Mouse (Mus musculus) liver, embryonic 13.5 days (tissue): ENCODE measurements around the gene Sac3d1. TPM values are rescaled to one million over a fixed set of nuclear protein-coding genes. Genes with fewer than 3 reads are reported as not detected.

ENCODE experiments used
- ATAC-seq: fragments of 200-750 bp; cut with Nextera tagmentation; 2 replicates; pipeline ENCODE4 v1.8.0; 2017; ENCODE audit warnings: low read depth, mild to moderate bottlenecking, moderate number of reproducible peaks, moderate library complexity
- DNase-seq: peaks from one replicate; pipeline ENCODE4 v3.0.0; 2022
- H3K27ac ChIP-seq: fragments of 300-500 bp; sonication (generic); 2 replicates; pipeline ENCODE4 v1.5.1; 2015; ENCODE audit warnings: moderate library complexity, mild to moderate bottlenecking, inconsistent platforms
- H3K27me3 ChIP-seq: fragments of 300-500 bp; sonication (generic); 2 replicates; pipeline ENCODE4 v1.6.1; 2015; ENCODE audit warnings: mild to moderate bottlenecking, inconsistent platforms
- H3K36me3 ChIP-seq: fragments of 300-500 bp; sonication (generic); 2 replicates; pipeline ENCODE4 v1.6.1; 2015; ENCODE audit warnings: mild to moderate bottlenecking, inconsistent platforms
- H3K4me1 ChIP-seq: fragments of 300-500 bp; sonication (generic); replicated peaks from 2 replicates; pipeline ENCODE4 v1.6.1; 2015; ENCODE audit warnings: inconsistent platforms
- H3K4me2 ChIP-seq: fragments of 300-500 bp; sonication (generic); 2 replicates; pipeline ENCODE4 v1.6.1; 2015; ENCODE audit warnings: inconsistent platforms, mild to moderate bottlenecking, moderate library complexity
- H3K4me3 ChIP-seq: fragments of 300-500 bp; sonication (generic); replicated peaks from 2 replicates; pipeline ENCODE4 v1.5.1; 2015; ENCODE audit warnings: mild to moderate bottlenecking, inconsistent platforms
- H3K9ac ChIP-seq: fragments of 300-500 bp; sonication (generic); 2 replicates; pipeline ENCODE4 v1.6.1; 2015; ENCODE audit warnings: mild to moderate bottlenecking, inconsistent platforms
- H3K9me3 ChIP-seq: fragments of 300-500 bp; sonication (generic); replicated peaks from 2 replicates; pipeline ENCODE4 v1.6.1; 2016; ENCODE audit warnings: inconsistent platforms
- WGBS: fragments of 180-500 bp; shearing (Covaris S2); methylation state at CpG from one replicate; pipeline ENCODE4 v1.1.7; 2015; ENCODE audit not compliant: insufficient replicate concordance; 5-methylcytosine and 5-hydroxymethylcytosine counted together
- polyA plus RNA-seq: library from polyadenylated mRNA; unstranded; fragments of >200 nt; fragmentation: Nextera tagmentation; extraction: Ambion mirVana; gene quantifications from 2 replicates; pipeline ENCODE4 v1.2.1, GENCODE M21; 2015

Sac3d1 gene
- polyA plus RNA-seq, 1 experiment from 2014 or later, result 27.9 TPM

DNA sequence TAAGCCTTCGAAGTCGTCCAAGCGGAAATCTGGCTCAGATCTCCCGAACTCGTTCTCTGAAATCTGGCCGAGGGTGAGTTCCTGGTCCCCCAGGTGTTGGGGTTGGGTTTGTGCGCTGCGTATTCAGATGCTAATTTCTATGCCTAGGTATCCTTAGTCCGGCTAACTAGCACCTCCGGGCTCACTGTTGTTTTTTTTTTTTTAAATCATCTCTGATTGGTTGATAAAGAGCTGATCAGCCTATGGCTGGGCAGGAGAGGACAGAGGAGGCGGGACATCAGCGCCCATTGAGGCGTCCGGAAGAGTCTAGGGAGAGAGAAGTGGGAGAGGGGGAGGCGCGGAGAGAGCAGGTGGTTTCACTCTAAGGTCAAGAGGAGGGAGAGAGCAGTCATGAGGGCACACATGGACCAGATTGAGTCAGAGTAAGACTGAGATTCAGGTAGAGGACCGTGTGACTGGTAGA lies 33.0 kb downstream of the Sac3d1 start:
- H3K27me3 ChIP-seq, result no peaks in the 10 kb centered on the region
- H3K9ac ChIP-seq, result peak overlapping the region; percentile 91
- H3K27ac ChIP-seq, result peak overlapping the region; percentile 94
- peaks cover 67% of the 10 kb centered on the region for H3K36me3 ChIP-seq
- H3K9me3 ChIP-seq, result no peaks in the 10 kb centered on the region
- H3K4me2 ChIP-seq, result peak overlapping the region; percentile 92
- under 1% methylated on average over 17 of the region's 17 CpGs for WGBS
- DNase-seq (peak; percentile 74), ATAC-seq (peak; percentile 78)
- H3K4me3 ChIP-seq, result peak overlapping the region; percentile 82
- peaks cover 45% of the 10 kb centered on the region for H3K4me1 ChIP-seq

GRCm38 (mm10) chr19:6084478-6085248 lies 33.8 kb downstream of the Sac3d1 start, which contains the start of the genes Zfpl1 and Cdca5:
Gene Zfpl1, minus strand, starts transcription at chr19:6084956.
Gene Cdca5, plus strand, starts transcription at chr19:6084983.
- Histone ChIP-seq H3K4me2 (peak within 1 kb of the TSS; percentile 92), H3K27ac (peak within 1 kb of the TSS; percentile 94), H3K9me3 (no peaks in the 10 kb centered on the region), H3K27me3 (no peaks in the 10 kb centered on the region), H3K36me3 (peaks cover 67% of the 10 kb centered on the region), H3K4me3 (peak within 1 kb of the TSS; percentile 82), H3K4me1 (peaks cover 45% of the 10 kb centered on the region), H3K9ac (peak within 1 kb of the TSS; percentile 91)
- DNase-seq (peak; percentile 94), ATAC-seq (peak; percentile 88)
- under 1% methylated on average over 58 of the region's 58 CpGs for WGBS

- H3K9me3 ChIP-seq, result no peaks in the 10 kb centered on the region
- peaks cover 42% of the 10 kb centered on the region for H3K4me1 ChIP-seq
- H3K4me2 ChIP-seq, result 0 out of 2 replicates have a peak within 1 kb of the TSS, but pooled peaks have one; percentile 80
- no peaks in the 10 kb centered on the region for H3K27me3 ChIP-seq
- H3K36me3 ChIP-seq, result peaks cover 43% of the 10 kb centered on the region
- H3K27ac ChIP-seq, result no peak within 1 kb of the TSS
- WGBS, result 78% methylated on average over 9 of the region's 9 CpGs
- no peak for DNase-seq
- no peak for ATAC-seq
- H3K4me3 ChIP-seq, result no peak within 1 kb of the TSS; the same call in 1 of the 2 replicates
- H3K9ac ChIP-seq, result no peak within 1 kb of the TSS
Observed at GRCm38 (mm10) chr19:6082156-6082555, 36.3 kb downstream of the Sac3d1 start, which contains the start of gene Gm28374. Gene Gm28374, minus strand, starts transcription at chr19:6082256.

DNA sequence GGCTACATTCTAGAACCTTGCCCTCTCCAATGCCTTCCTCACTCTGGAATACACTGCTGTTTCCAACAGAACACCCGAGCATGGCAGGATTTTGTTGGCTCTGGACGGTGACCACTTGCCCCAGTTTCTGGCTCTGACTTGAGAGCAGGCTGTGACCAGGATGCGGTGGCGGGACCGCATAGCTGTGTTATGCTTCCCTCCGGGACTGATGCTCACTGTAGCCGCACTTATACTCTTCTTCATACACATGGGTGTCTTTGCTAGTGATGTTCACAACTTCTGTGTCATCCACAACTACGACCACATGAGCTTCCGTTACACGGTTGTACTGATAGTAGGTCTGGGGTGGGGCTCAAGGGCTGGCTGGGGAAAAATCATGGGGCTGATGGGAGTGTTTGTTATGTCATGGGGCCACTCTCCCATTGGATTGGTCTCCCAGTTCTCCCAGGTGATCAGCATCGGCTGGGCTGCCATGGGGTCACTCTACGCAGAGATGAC lies 38.4 kb downstream of the Sac3d1 start, which contains the start of gene Tmem262:
Gene Tmem262, plus strand, starts transcription at position 51 of the 498 bp plus-strand sequence.
- 78% methylated on average over 12 of the region's 12 CpGs for WGBS
- Histone ChIP-seq H3K9ac (no peak within 1 kb of the TSS), H3K4me2 (no peak within 1 kb of the TSS)

GRCm38 (mm10) chr19:6076564-6077393 lies 41.7 kb downstream of the Sac3d1 start, which contains the start of gene Vps51:
Gene Vps51, minus strand, starts transcription at chr19:6077231.
- Histone ChIP-seq H3K27me3 (no peaks in the 10 kb centered on the region), H3K4me2 (peak within 1 kb of the TSS; percentile 92), H3K36me3 (peaks cover 35% of the 10 kb centered on the region), H3K4me1 (peaks cover 32% of the 10 kb centered on the region), H3K27ac (peak within 1 kb of the TSS; percentile 78), H3K4me3 (peak within 1 kb of the TSS; percentile 87), H3K9me3 (no peaks in the 10 kb centered on the region), H3K9ac (peak within 1 kb of the TSS; percentile 84)
- DNase-seq (peak; percentile 77), ATAC-seq (peak; percentile 86)
- under 1% methylated on average over 33 of the region's 33 CpGs for WGBS

More for the DNA sequence above, 38.4 kb downstream of the Sac3d1 start, which contains the start of gene Tmem262:
- H3K36me3 ChIP-seq, result peaks cover 30% of the 10 kb centered on the region
- no peaks in the 10 kb centered on the region for H3K27me3 ChIP-seq
- no peak for DNase-seq
- no peak within 1 kb of the TSS for H3K4me3 ChIP-seq
- no peak within 1 kb of the TSS for H3K27ac ChIP-seq
- H3K9me3 ChIP-seq, result no peaks in the 10 kb centered on the region
- no peak for ATAC-seq
- peaks cover 39% of the 10 kb centered on the region for H3K4me1 ChIP-seq

DNA sequence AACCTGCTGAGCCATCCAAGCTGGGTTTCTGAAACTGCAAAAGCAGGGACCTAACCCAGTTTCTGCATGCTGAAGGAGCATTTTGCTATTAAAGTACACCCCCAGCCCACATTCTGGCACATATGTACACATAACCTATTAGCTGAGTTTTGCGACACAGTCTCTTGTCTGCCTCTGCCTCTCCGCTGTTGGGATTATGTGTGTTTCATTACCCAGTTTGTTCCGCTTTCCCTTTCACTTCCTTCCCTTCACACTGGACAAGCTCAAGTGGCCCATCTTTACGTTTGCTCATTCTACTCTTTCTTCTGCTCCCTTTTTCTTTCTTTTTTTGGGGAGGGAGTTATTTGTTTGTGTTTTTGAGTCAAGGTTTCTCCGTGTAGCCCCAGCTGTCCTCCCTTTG lies 44.6 kb downstream of the Sac3d1 start:
- no peak overlapping the region for H3K4me3 ChIP-seq
- no peak overlapping the region for H3K27ac ChIP-seq
- 74% methylated on average over 5 of the region's 5 CpGs for WGBS
- no peaks in the 10 kb centered on the region for H3K27me3 ChIP-seq
- H3K9me3 ChIP-seq, result no peaks in the 10 kb centered on the region
- H3K9ac ChIP-seq, result no peak overlapping the region
- no peak for DNase-seq
- H3K4me2 ChIP-seq, result no peak overlapping the region
- no peak for ATAC-seq
- H3K36me3 ChIP-seq, result peaks cover 40% of the 10 kb centered on the region
- peaks cover 34% of the 10 kb centered on the region for H3K4me1 ChIP-seq

GRCm38 (mm10) chr19:6071261-6071660 lies 47.2 kb downstream of the Sac3d1 start:
- peaks cover 44% of the 10 kb centered on the region for H3K36me3 ChIP-seq
- no peaks in the 10 kb centered on the region for H3K9me3 ChIP-seq
- no peaks in the 10 kb centered on the region for H3K27me3 ChIP-seq
- no peak overlapping the region for H3K27ac ChIP-seq
- H3K4me1 ChIP-seq, result peaks cover 44% of the 10 kb centered on the region
- ATAC-seq, result no peak
- H3K4me2 ChIP-seq, result no peak overlapping the region
- no peak overlapping the region for H3K4me3 ChIP-seq
- WGBS, result 87% methylated on average over 19 of the region's 19 CpGs
- H3K9ac ChIP-seq, result no peak overlapping the region
- DNase-seq, result no peak

- no peak overlapping the region for H3K27ac ChIP-seq
- peaks cover 44% of the 10 kb centered on the region for H3K36me3 ChIP-seq
- no peaks in the 10 kb centered on the region for H3K9me3 ChIP-seq
- no peak overlapping the region for H3K4me2 ChIP-seq
- H3K4me3 ChIP-seq, result no peak overlapping the region
- H3K4me1 ChIP-seq, result peaks cover 42% of the 10 kb centered on the region
- WGBS, result 88% methylated on average over 31 of the region's 31 CpGs
- DNase-seq (no peak), ATAC-seq (no peak)
- no peaks in the 10 kb centered on the region for H3K27me3 ChIP-seq
- H3K9ac ChIP-seq, result no peak overlapping the region
Observed at GRCm38 (mm10) chr19:6070571-6071250, 47.7 kb downstream of the Sac3d1 start.

DNA sequence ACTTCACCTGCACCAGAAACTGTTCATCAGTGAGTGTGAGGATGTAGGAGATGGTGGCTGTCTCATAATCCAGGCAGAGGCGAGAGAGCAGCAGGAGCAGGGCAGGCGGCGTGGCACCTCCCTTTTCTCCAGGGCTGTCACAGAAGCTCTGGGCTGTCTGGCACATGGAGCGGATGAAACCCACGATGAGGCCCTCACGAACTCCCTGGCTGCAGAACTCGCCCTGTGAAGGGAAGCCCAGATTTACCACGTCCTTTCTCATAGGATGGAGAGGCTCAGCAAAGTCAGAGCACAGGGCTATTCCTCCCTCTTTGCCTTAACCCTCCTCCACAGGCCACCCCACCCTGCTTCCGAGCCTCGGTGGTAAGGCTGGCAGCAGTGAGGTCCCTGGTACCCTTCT lies 48.6 kb downstream of the Sac3d1 start:
- Histone ChIP-seq H3K27ac (no peak overlapping the region), H3K36me3 (peaks cover 42% of the 10 kb centered on the region), H3K27me3 (no peaks in the 10 kb centered on the region), H3K4me3 (no peak overlapping the region), H3K9ac (no peak overlapping the region), H3K4me1 (peaks cover 39% of the 10 kb centered on the region), H3K4me2 (no peak overlapping the region), H3K9me3 (no peaks in the 10 kb centered on the region)
- 83% methylated on average over 10 of the region's 10 CpGs for WGBS
- no peak for DNase-seq
- no peak for ATAC-seq

- Histone ChIP-seq H3K4me2 (no peak overlapping the region), H3K27me3 (no peaks in the 10 kb centered on the region), H3K4me3 (no peak overlapping the region), H3K36me3 (peaks cover 35% of the 10 kb centered on the region), H3K27ac (peak overlapping the region; percentile 40; the same call in 1 of the 2 replicates), H3K9ac (no peak overlapping the region), H3K9me3 (no peaks in the 10 kb centered on the region), H3K4me1 (peaks cover 36% of the 10 kb centered on the region)
- WGBS, result 72% methylated on average over 4 of the region's 4 CpGs
- ATAC-seq, result no peak
- DNase-seq, result no peak
Observed at GRCm38 (mm10) chr19:6068951-6069350, 49.5 kb downstream of the Sac3d1 start.
